Mouse (Mus musculus) neutrophil, adult 5-6 weeks (primary cell): ENCODE measurements around the gene Rassf5. TPM values are rescaled to one million over a fixed set of nuclear protein-coding genes. Genes with fewer than 3 reads are reported as not detected.
"Not testable (repeated sequence)": the region's sequence is repeated elsewhere in the genome, so short reads cannot be mapped to it uniquely, and the experiment has no call there.

Experiments used
- ATAC-seq: fragments of 151-379, 151-347 bp; 2 replicates; pipeline ENCODE4 v1.8.0; 2017; ENCODE audit warnings: mild to moderate bottlenecking, moderate TSS enrichment; ENCODE audit not compliant: insufficient number of reproducible peaks, poor library complexity, low FRiP score, severe bottlenecking; ENCODE audit errors: extremely low read depth
- total RNA-seq: library from RNA; stranded (forward); fragments of 200-1000 nt; gene quantifications from 2 replicates; pipeline ENCODE4 v1.2.3, GENCODE M21; 2017

Rassf5 gene
- total RNA-seq, 1 experiment from 2014 or later = 204 TPM

DNA sequence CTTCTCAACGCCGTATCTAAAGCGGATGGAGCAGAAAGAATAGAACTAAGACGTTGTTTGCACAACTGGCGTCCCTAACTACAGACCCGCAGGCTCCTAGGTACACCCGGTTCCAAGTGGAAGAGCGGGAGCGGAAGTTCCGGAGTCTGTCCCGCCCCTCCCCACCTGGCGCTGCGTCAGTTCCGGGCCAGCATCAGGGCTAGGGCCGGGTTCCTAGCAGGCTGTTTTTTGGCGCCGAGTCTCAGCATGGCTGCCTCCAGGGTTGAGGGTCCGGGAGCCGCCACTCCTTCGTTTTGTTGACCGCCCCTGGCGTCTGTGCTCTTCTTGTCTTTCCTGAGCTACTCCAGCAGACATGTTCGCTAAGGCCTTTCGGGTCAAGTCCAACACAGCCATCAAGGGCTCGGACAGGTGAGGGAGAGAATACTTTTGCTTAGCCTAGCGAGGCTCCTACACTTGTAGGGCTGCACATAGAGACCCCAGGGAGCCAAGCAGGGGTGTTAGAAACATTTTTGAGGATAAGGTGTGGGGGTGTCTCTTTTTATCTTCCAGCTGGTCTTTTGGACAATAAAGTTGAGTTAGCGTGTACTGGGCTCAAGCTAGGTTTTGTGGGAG lies 91.9 kb downstream of the Rassf5 start, which contains the start of gene Eif2d:
Gene Eif2d (plus strand): TSS at position 164 of the 612 bp plus-strand sequence.
- peak; percentile 94 for ATAC-seq

DNA sequence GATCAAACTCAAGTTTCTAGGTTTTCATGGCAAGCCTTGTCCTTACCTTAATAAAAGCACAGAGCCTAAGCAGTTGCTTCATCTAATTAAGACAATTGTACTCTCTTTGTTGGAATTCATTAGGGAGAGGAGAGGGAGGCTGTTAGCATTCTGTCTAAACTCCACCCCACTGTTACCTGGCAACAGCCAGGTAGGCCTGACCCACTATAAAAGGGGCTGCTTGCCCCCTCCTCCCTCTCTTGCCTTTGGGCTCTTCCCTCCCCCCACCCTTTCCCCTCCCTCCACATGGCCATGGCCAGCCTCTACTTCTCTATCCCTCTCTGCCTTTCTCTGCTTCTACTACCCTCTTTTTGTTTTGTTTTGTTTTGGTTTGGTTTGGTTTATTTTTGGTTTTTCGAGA lies 95.6 kb downstream of the Rassf5 start:
- ATAC-seq = no peak

DNA sequence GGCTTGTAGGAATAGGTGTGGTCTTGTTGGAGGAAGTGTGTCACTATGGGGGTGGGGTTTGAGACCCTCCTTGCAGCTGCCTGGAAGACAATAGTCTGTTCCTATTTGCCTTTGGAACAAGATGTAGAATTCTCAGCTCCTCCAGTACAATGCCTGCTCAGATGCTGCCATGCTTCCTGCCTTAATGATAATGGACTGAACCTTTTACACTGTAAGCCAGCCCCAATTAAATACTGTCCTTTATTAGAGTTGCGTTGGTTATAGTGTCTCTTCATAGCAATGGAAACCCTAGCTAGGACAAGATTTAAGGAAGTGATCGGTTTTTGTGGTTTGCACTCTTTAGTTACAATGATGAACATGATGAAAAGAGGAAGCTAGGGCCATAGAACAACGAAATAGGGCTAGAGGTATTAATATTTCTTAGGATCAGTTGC lies 98.9 kb downstream of the Rassf5 start:
- ATAC-seq = peak; percentile 97

DNA sequence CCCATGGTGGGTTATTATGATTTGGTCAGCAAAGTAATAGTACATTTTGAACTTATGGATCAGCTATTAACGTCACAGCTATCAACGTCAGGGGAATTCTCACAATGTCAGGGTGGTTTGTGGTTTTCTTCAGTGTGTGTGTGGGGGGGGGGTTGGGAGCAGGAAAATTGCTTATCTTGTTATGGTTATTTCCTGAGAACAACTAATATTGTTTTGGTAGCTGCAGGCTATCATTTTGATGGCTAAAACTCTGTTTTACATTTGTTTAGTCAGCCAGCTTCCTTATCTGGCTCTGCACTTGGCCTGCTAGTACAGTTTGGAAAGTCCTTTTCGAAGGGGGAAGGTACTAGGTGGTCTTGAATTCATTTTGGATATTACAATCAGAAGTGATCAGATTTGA lies 99.8 kb downstream of the Rassf5 start:
- ATAC-seq = not testable (repeated sequence)

DNA sequence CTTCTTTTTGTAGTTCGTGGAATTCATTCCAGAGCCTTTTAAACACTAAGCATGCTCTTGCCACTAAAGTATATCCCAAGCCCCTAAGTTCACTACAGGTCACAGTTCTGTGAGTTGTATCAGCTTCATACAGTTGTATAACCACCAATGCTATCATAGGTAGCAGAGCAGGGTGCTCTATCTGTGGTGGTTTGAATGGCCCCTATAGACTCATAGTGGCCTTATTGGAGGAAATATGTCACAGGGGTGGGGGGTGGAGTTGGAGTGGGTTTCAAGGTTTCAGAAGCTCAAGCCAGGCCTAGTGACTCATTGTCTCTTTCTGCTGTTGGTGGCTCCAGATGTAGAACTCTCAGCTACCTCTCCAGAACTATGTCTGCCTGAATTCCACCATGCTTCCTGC lies 102.6 kb downstream of the Rassf5 start:
- ATAC-seq = no peak

DNA sequence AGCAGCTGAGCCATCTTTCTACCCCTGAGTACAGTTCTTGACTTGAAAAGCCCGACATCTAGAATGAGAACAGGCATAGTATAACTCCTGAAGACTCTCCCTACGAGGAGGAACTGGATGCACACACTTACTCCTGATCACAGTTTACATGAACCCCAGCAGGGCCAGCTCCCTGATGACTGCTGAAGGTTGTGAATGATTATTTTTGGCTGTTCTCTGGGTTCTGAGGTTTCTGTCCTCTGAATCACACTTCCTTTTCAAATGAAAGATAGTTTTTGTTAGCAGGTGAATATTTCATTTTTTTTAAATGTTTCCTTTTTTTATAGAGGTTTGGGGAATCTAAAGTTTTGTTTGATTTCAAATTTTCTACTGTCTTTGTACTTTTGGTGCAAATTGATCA lies 103.6 kb downstream of the Rassf5 start:
- no peak for ATAC-seq

DNA sequence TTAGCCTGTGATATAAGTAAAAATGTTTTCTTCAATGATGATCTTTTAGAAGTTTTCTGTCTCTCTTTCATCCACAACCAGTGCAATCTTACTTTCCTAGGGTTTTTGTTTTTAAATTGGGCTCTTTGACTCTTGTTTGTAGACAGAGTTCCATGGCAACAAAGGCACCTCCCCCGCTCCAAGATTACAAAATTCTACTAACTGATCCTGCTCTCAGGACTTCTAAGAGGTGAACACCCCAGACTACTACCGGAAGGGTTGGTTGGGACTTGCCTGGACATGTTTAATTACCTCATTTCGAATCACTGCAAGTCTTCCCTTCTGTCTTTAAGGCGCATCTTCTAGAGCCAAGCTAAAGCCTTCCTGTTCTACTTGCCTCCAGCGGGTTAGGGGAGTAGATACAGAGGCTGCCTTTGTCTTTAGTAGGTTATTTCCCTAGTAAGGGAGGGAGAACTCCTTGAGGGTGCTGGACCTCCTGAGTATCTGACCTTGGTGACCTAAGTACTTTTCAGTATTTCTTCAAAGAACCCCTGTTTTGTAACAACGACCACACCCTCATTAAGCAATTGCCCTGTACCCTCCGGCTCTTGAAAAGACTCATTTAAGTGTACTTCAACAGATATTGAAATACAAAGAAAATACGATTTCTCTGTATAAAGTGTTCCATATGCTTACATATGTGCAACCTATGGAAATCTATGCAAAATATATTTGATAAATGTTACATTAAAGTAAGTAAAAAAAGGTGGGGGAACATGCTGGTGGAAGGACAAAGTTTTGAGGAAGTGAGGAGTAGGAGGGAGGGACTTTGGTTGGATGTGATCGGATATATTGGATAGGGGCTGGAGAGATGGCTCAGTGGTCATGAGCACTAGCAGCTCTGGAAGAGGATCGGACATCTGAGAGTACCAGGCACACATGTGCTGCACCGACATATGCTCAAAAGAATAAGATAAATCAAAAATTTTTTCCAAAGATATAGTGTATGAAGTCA lies 105.7 kb downstream of the Rassf5 start:
- ATAC-seq = no peak

DNA sequence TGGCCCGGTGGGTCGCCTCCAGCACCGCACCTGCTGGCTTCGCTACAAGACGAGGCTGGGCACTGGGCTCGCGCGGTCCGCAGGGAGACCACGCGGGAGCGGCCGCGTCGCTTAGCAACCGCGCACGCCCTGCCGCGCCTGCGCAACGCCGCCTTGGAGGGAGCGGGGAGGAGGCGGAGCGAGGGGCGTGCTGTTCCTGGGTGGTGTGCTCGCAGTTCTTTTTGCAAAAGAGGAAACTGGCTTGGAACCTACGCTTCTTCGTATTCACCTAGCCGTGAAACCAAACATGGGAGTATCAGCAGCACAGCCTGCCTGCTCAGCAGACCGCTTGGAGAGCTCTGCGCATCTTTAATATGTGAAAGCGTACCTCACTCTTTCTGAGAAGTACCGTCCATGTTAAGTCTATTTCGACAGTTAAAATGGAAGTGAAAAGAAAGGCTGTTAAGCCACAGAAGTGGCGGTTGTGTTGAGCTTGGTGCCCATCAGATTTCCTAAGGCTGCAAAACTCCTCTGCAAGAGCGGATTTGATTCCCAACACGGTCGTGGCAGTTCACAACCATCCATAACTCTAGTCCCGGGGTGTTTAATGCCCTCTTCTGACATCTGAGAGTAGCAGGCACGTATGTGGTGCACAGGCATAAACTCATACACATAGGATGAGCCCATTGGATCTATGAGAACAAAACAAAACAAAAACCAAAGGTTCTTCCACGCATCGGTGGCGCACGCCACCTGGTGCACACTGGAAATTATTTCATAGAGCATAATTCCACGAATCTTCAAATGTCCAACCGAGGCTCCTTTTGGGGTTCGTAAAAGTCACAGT lies 106.7 kb downstream of the Rassf5 start, which contains the start of gene Dyrk3:
Gene Dyrk3 (minus strand): TSS at position 150 of the 826 bp plus-strand sequence.
- ATAC-seq = peak; percentile 92

DNA sequence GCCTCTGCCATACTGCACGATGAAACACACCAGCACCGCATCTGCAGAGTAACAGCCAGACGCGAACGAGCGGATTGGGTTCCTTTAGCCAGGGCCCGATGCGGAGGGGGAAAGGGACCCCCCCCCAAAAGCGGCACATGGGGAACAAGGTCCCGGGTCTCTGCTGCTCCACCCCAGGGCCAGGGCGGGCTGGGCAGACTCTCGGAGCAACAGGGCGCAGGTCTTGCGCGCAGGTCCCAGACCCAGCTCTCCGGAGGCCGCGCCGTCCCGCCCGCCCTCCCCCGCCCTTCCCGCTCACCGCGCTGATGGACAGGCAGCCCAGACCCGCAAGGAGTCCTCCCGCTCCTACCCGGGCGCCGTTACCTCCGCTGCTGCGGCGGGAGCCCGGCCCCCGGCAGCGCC lies 107.3 kb downstream of the Rassf5 start:
- no peak for ATAC-seq

DNA sequence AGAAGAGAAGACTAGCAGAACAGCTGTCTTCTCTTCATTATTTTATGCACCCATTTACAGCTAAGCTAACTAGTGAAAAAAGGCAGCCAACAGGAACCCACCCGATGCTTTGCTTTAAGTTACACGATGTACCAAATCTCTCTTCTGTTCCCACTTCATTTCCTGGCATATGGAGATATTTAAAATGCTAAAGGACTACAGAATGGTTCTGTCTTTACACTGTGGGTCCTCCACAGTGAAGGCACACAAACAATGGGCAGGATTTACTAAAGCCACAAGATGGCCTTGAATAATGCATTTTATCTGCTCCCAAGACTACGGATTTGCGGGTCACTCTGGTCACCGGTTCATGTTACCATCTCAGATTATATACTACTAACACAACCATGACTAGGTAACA lies 107.9 kb downstream of the Rassf5 start:
- ATAC-seq = no peak

DNA sequence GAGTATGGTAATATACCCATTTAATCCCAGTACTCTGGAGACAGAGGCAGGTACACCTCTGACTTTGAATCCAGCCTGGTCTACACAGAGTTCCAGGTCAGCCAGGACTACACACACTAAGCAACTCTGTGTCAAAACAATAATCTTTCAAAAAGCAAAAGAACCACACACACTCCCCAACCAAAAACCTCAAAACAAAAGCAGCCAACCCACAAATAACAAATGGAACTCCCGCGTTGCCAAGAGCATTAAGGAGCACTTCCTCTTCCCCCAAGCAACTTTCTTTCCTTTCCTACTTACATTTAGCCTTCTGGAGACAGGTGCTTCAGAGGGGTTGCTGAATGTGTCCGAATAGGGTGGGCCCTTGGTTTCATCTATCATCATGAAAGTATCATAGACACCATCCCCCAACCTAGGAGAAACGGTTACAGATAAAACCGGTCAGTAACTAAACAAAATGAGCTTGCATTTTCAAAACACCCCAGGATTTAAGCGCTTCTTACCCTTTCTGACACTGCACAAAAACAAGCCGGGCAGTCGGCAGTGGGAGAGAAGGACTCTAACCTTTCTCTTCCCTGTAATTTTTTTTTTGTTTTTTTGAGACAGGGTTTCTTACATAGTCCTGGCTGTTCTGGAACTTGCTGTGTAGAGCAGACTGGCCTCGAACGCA lies 109.0 kb downstream of the Rassf5 start:
- no peak for ATAC-seq

DNA sequence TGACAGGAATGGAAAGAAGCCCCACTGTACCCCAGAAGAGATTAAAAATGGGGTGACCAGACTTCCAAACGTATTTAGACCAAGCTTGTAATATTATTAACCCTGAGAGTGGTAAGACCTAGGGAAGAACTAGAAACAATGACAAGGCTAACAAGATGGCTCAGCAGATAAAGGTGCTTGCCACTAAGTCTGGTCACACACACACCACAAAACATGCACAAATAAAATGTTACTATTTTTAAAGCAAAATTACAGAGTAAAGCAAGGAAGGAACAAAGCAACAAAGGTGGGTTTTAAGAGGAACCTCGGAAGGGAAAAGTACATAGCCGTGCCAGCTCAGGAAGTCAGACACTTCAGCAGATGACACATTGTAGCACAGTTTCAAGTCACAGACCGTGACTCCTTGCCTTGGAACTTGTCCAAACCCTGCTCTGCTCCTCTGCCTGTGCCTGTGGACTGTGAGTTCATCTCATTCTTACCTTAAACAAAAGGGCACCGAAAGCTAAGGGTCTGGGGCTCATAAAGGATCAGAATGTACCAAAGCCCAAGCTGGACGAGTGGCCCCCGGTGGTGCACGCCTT lies 110.0 kb downstream of the Rassf5 start:
- ATAC-seq = no peak

DNA sequence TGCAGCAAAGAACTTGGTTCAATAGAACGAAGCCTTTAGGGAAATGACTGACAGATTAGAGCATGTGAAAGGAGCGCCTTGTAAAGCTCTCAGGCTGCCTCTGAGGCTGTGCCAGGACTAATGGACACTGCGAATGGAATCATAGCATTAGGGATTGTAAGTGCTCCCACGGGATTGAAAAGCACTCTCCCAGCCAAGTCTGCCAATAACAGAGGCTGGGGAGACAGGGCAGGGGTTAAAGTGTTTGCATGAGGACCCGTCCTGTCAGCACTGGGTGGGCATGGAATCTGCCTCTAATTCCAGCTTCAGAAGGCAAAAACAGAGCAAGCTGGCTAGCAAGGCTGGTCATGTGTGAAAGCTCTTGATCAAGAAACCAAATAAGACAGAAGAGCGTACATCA lies 110.8 kb downstream of the Rassf5 start:
- no peak for ATAC-seq

Other genes with a start within 250 kb of the Rassf5 start
- gene Il10, start 225.4 kb downstream of the Rassf5 start, total RNA-seq = not detected in 2 replicates
- gene Mapkapk2, start 147.4 kb downstream of the Rassf5 start, total RNA-seq = 103 and 112 TPM in 2 replicates
- gene Dyrk3, start 106.9 kb downstream of the Rassf5 start, total RNA-seq = 1.2 and 1.7 TPM in 2 replicates
- 18.4 and 19.5 TPM in 2 replicates for gene Eif2d, start 92.1 kb downstream of the Rassf5 start, total RNA-seq
- gene Ikbke, start 34.3 kb upstream of the Rassf5 start, total RNA-seq = 28.6 and 38.6 TPM in 2 replicates